Mouse (Mus musculus) Patski (cell line): Measurements from ENCODE around the gene Skiv2l. TPM values are rescaled to one million over a fixed set of nuclear protein-coding genes. Genes with fewer than 3 reads are reported as not detected.

Experiments used
- ATAC-seq: fragments of 100-300 bp; one replicate; pipeline ENCODE4 v1.8.0; 2021
- CTCF ChIA-PET: fragments of 350-600 bp; sonication (Branson Sonifier 250); formaldehyde crosslinking; loops from one replicate; lab custom pipeline; 2022; ENCODE audit warnings: inconsistent platforms; lab: Charles Lee
- POLR2A ChIA-PET: fragments of 350-600 bp; sonication (Branson Sonifier 250); formaldehyde crosslinking; loops from one replicate; lab custom pipeline; 2022; ENCODE audit warnings: antibody characterized with exemption, inconsistent platforms; lab: Charles Lee
- DNase-seq: peaks from one replicate; pipeline ENCODE4 v3.0.0-alpha.2; 2011; ENCODE audit warnings: low read depth, low spot score
- H3K27me3 ChIP-seq: fragments of 371-371 bp; one replicate; pipeline ENCODE4 v1.5.1; 2021
- CTCF ChIP-seq: fragments of 100-300 bp; IDR thresholded peaks from one replicate; pipeline ENCODE4 v1.5.1; 2021
- in situ Hi-C: fragments of 300-500 bp; cut with MboI; formaldehyde crosslinking; loops from 3 replicates; pipeline ENCODE4 v1.11.1; 2018; ENCODE audit warnings: low pct_unique_long_range_greater_than_20kb, mixed read lengths
- polyA plus RNA-seq: library from polyadenylated mRNA; unstranded; gene quantifications from one replicate; pipeline ENCODE4 v1.2.3, GENCODE M21; 2021

Skiv2l gene
- polyA plus RNA-seq, 1 experiment from 2014 or later, result 69.3 TPM

DNA sequence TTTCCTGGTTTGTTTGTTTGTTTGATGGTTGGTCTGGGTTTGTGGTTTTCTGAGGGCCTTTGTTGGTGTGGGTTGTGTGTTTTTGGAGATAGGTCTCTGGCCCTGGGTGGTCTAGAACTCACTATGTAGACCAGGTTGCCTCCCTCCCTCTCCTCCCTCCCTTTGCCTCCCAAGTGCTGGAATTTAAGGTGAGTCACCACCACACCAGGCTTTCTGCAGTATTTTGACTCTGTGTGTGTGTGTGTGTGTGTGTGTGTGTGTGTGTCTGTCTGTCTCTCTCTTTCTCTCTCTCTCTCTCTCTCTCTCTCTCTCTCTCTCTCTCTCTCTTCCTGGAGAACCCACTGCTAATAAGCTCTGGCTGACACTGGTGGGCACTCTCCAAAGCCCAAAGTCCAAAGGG, 31.2 kb upstream of the Skiv2l start:
- ATAC-seq (no peak), DNase-seq (no peak)
- no peak for TF ChIP-seq CTCF
- in situ Hi-C loops, result no loop called here
- ChIA-PET POLR2A (interaction anchor here (0.7 to 1.1 kb wide), 3 partner anchors 11 to 157 kb away, joined by 3 to 4 read pairs (median 4); no protein-coding TSS in a partner anchor), CTCF (interaction anchor here (1.2 kb wide), 1 partner anchor 9 kb away, joined by 3 read pairs; no protein-coding TSS in a partner anchor)
- no peaks in the 10 kb centered on the region for H3K27me3 ChIP-seq

DNA sequence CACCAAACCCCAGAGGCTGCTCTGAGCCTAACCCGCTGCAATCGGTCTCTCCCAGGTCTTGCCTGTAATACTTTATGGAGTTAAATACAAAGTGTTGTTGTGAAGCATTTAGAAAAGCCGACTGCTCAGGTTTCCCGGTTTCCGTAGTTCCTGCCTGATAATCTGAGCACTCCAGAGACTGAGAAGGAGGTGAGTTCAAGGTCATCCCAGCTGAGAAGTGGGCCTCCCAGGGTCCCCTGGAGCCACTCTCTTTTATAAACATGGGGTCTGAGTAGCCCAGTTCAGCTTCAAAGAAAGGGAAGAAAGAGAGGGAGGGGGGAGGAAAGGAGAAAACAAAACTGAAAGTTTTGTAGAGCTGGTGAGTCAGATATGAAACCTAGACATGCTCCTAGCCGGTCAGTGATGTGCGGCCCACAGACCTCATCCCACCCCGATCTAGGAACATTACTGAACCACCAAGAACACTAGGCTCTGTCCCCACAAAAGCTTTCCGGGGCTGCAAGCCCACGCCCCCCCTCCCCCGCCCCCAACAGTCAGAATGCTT, 29.4 kb upstream of the Skiv2l start, which contains the start of gene Zbtb12:
TSS of gene Zbtb12 (plus strand) at position 148 of the 544 bp plus-strand sequence.
- DNase-seq (no peak), ATAC-seq (no peak)
- POLR2A ChIA-PET, result interaction anchor here (0.7 kb wide), 1 partner anchor 18 kb away, joined by 3 read pairs; no protein-coding TSS in a partner anchor
- H3K27me3 ChIP-seq, result no peaks in the 10 kb centered on the region
- in situ Hi-C loops, result no loop called here
- CTCF ChIA-PET, result interaction anchor here (1.4 to 2.5 kb wide), 2 partner anchors 13 to 23 kb away, joined by 3 to 15 read pairs; no protein-coding TSS in a partner anchor
- TF ChIP-seq CTCF, result no peak

DNA sequence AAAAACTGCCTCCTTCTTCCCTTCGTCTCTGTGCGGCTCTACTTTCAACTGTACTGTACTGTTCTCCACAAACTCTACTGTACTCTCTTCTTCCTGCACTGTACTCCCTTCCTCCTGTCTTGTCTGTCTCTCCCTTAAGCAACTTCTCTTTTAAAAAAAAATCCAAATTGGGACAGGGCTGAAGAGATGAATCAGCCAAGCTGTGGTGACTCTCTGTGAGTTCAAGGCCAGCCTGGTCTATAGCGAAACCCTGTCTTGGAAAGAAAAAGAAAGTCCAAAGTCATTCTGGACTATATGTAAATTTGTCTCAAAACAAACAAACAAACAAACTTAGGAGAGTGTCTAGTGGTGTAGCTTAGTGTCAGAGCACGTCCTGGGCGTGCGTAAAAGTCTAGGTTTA, 24.3 kb upstream of the Skiv2l start:
- POLR2A ChIA-PET, result no interaction called here
- DNase-seq (no peak), ATAC-seq (no peak)
- in situ Hi-C loops, result no loop called here
- H3K27me3 ChIP-seq, result no peaks in the 10 kb centered on the region
- no peak for TF ChIP-seq CTCF
- CTCF ChIA-PET, result no interaction called here

DNA sequence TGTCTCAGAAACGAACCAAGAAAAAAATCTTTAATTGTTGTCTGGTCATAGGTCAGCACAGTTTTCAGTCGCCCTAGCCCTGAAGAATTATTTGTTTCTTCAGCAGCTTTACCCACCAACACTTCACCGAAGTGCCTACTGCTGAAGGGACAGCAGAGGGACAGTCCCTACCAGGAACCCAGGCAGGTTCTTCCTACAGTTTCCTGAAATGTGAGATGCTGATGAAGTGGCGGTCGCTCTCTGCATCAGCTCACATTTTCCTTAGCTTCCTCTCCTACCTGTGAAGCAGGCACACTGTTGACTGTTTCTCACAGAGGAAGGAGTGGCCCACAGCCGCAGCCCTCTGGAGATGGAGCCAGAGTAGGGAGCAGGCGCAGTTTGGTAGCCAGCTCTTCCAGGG, 16.0 kb upstream of the Skiv2l start:
- no peak for ATAC-seq
- in situ Hi-C loops, result no loop called here
- no peak for DNase-seq
- no peak for TF ChIP-seq CTCF
- ChIA-PET CTCF (interaction anchor here (1.0 kb wide), 1 partner anchor 14 kb away, joined by 3 read pairs; the partner anchor contains the start of gene Zbtb12), POLR2A (no interaction called here)
- no peaks in the 10 kb centered on the region for H3K27me3 ChIP-seq

DNA sequence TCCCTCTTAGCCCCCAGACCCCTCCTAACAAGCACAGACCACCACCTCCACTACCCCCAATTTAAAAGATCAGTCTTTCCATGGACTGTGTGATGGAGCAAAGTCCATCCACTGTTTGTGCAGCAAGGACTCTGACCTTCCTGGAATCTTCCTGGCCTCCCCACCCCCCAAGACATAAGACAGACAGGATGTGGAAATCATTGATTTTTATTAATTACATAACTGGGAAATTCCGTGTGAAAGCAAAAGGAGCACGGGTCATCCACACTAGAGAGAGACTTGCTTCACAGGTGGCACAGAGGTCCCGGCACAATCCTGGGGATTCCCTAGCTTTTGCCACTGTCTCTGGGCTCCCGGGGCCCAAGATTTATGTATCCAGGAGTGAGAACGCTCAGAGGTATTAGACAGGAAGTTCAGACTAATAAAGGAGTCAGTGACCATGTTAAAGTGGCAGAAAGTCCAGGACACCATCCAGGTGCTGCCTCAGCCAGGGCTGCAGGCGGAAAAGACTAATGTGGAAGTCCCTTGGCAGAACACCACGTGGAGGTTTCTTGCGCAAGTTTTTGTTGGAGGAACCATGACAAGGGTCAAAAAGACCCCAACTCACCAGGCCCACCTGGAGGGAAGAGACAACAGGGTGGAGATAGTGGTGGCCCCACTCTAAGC, 12.5 kb upstream of the Skiv2l start, which contains the start of gene Cfb:
TSS of gene Cfb (minus strand) at position 103 of the 666 bp plus-strand sequence.
- ATAC-seq (no peak), DNase-seq (no peak)
- H3K27me3 ChIP-seq, result no peaks in the 10 kb centered on the region
- no peak for TF ChIP-seq CTCF
- ChIA-PET CTCF (no interaction called here), POLR2A (no interaction called here)
- in situ Hi-C loops, result loop anchor here (5.0 kb wide), 1 partner anchor 80 kb away; no protein-coding TSS in a partner anchor

DNA sequence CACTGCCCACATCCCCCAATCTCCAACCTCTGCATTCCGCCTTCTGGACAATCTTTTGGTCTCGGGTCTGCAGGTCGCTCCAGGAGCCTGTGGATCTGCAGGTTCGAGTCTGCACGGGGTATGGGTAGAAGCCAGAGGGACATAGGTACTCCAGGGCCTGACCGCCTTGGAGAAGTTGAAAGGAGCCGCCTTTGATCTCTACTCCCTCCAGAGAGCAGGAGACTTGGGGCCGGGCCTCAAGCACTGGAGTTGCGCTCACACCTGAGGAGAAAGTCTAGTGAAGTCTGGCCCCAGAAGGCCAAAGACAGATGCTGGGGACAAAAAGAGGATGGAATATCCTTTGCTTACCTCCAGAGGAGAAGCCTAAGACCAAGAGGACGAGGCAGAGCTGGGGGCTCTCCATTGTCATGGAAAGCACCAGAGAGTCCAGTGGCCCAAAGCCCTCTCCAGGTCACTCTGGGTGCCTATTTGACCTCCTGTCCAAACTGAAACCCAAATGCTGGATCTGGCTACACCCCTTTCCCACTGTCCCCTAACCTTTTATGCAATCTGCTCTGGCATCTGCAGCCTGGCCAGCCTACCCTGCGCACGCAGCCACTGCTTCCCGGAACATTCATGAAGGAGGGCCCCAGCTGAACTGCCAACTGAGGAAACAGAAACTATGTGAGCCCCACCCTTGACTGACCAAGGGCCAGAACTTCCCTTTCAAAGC, 11.8 kb upstream of the Skiv2l start:
- H3K27me3 ChIP-seq, result no peaks in the 10 kb centered on the region
- no peak for TF ChIP-seq CTCF
- in situ Hi-C loops, result loop anchor here (5.0 kb wide), 1 partner anchor 80 kb away; no protein-coding TSS in a partner anchor
- ATAC-seq (no peak), DNase-seq (no peak)
- ChIA-PET CTCF (no interaction called here), POLR2A (no interaction called here)

DNA sequence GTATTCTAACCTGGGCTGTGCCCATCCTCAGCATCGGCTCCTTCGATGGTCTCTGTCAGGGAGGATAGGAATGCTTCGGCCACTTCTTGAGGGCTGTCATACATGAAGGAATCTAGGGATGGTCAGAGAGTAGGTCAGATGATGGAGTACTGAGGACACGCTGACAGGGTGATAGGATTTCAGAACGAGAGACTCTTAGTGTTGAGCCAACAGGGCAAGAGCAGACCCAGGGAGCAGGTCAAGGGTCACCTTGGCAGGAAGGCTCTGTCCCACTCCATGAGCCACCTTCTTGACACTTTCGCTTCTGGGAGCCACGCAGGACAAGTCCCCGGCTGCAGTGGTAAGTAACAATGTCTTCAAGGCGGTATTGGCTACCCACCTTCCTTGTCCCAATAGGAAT, 10.5 kb upstream of the Skiv2l start:
- CTCF ChIA-PET, result no interaction called here
- TF ChIP-seq CTCF, result no peak
- ATAC-seq (no peak), DNase-seq (no peak)
- H3K27me3 ChIP-seq, result no peaks in the 10 kb centered on the region
- POLR2A ChIA-PET, result interaction anchor here (0.6 kb wide), 1 partner anchor 19 kb away, joined by 3 read pairs; the partner anchor contains the start of gene Zbtb12
- in situ Hi-C loops, result loop anchor here (5.0 kb wide), 1 partner anchor 82 kb away; no protein-coding TSS in a partner anchor

DNA sequence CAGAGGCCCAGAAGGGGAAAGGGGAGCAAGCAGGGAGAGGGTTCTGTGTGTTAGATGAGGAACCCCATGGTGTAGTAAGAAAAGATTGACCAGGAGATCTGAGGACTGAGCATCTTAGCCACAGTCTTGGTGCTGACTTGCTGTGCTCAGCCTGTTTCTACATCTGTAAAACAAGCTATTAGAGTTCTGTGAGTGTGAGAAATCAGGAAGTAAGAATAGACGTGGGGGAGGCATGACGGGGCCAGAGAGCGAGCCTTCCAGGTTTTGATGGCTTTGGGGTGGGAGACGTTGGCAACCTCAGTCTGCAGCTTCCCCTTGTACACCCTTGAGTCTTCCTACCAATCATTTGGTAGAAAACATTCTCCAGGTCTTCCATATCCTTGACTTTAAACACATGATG, 8.7 kb upstream of the Skiv2l start:
- in situ Hi-C loops, result loop anchor here (5.0 kb wide), 1 partner anchor 34 kb away; no protein-coding TSS in a partner anchor
- ChIA-PET CTCF (no interaction called here), POLR2A (no interaction called here)
- DNase-seq (no peak), ATAC-seq (no peak)
- TF ChIP-seq CTCF, result no peak
- H3K27me3 ChIP-seq, result no peaks in the 10 kb centered on the region

DNA sequence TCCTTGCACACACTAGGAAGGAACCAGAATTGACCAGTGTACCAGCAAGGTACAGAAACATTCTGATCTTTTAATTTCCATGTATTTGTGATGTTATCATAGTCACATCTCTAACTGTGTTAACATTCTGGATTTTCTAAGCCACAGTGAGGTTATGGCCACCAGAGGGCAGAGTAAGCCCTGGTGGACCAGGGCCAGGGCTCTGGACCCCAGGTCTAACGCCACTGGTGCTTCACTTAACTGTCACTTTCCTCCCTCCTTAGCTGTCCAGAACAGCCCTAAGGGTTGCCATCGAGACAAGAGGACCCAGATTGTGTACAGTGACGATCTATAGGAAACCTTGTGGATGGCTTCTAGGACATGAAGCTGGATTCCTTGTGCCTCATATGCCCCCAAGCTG, 5.8 kb upstream of the Skiv2l start:
- CTCF ChIA-PET, result interaction anchor here (0.8 to 2.9 kb wide), 15 partner anchors 8 to 95 kb away, joined by 3 to 15 read pairs (median 5); partner anchors contain the start of gene Zbtb12
- no peak for ATAC-seq
- H3K27me3 ChIP-seq, result no peaks in the 10 kb centered on the region
- no peak for DNase-seq
- no peak for TF ChIP-seq CTCF
- POLR2A ChIA-PET, result interaction anchor here (0.6 to 0.8 kb wide), 3 partner anchors 43 to 821 kb away, joined by 3 to 4 read pairs (median 3); no protein-coding TSS in a partner anchor
- in situ Hi-C loops, result loop anchor here (5.0 kb wide), 1 partner anchor 36 kb away; no protein-coding TSS in a partner anchor

DNA sequence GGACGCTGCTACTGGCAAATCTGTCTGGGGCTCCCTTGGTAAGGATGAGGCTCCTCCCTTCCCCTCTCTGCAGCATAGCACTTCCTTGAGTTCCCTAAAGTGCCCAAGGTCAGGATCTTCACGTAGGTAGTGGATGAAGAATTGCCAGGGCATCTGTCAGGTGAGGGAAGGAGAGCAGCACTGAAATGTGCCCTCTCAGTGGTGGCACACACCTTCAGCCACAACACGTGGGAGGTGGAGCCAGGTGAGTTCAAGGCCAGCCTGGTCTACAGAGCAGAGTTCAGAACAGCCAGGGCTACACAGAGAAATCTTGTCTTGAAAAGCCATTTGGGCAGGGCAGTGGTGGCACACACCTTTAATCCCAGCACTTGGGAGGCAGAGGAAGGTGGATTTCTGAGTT, 4.8 kb upstream of the Skiv2l start:
- ATAC-seq (no peak), DNase-seq (no peak)
- no peaks in the 10 kb centered on the region for H3K27me3 ChIP-seq
- POLR2A ChIA-PET, result no interaction called here
- in situ Hi-C loops, result loop anchor here (5.0 kb wide), 1 partner anchor 38 kb away; no protein-coding TSS in a partner anchor
- CTCF ChIA-PET, result interaction anchor here (0.9 to 2.9 kb wide), 4 partner anchors 9 to 126 kb away, joined by 3 to 15 read pairs (median 5); partner anchors contain the start of gene Zbtb12
- no peak for TF ChIP-seq CTCF
